In genomic region chr11:101416433-101417100, GRCm38 (mm10) we compare ENCODE assay signal across 8 mouse cellular contexts. TPM values are rescaled to one million over a fixed set of nuclear protein-coding genes. Genes with fewer than 3 reads are reported as not detected.
DNase-seq lines count a peak whose midpoint lies in the region; ATAC-seq and TF ChIP-seq lines count a peak whose summit lies in the region.

No protein-coding gene starts in this region.

- peak overlapping the region; percentile 87 for H3K9ac ChIP-seq in intestine, embryonic 14.5 days (ENCODE audit: low read length)
- H3K9ac ChIP-seq in midbrain, embryonic 13.5 days (replicated peaks), result peak overlapping the region; percentile 90

- no peaks in the 10 kb centered on the region; the same call in 1 of the 2 replicates for H3K36me3 ChIP-seq in spleen, adult 2 months (ENCODE audit: control insufficient read depth, insufficient read depth, low read length)
- peaks cover 21% of the 10 kb centered on the region for H3K36me3 ChIP-seq in intestine, embryonic 14.5 days (ENCODE audit: control insufficient read depth, insufficient read depth, low read length)
- peaks cover 23% of the 10 kb centered on the region for H3K36me3 ChIP-seq in midbrain, embryonic 13.5 days

- H3K27me3 ChIP-seq in spleen, adult 2 months (ENCODE audit: control insufficient read depth, insufficient read depth, low read length), result no peaks in the 10 kb centered on the region
- no peaks in the 10 kb centered on the region for H3K27me3 ChIP-seq in intestine, embryonic 14.5 days (replicated peaks; ENCODE audit: control insufficient read depth, insufficient read depth, low read length)
- H3K27me3 ChIP-seq in midbrain, embryonic 13.5 days, result no peaks in the 10 kb centered on the region

- WGBS in spleen, adult 2 months, result 1% methylated on average over 11 of the region's 11 CpGs
- under 1% methylated on average over 11 of the region's 11 CpGs for WGBS in intestine, embryonic 14.5 days
- WGBS in midbrain, embryonic 13.5 days, result 2% methylated on average over 11 of the region's 11 CpGs

- no peak overlapping the region for H3K27ac ChIP-seq in spleen, adult 2 months (ENCODE audit: insufficient read depth, low read length)
- H3K27ac ChIP-seq in cortical plate, adult 2 months (ENCODE audit: insufficient read depth, low read length), result peak overlapping the region; percentile 17; the same call in 1 of the 2 replicates
- peak overlapping the region; percentile 76 for H3K27ac ChIP-seq in intestine, embryonic 14.5 days (ENCODE audit: low read depth)
- peak overlapping the region; percentile 86 for H3K27ac ChIP-seq in midbrain, embryonic 13.5 days

- TF ChIP-seq POLR2A in spleen, adult 2 months (IDR thresholded peaks at IDR 0.05; ENCODE audit: low read depth, low read length), result no peak
- TF ChIP-seq POLR2A in cortical plate, adult 2 months (IDR thresholded peaks at IDR 0.05; ENCODE audit: extremely low read depth, insufficient read depth, low read length), result no peak

- H3K4me3 ChIP-seq in spleen, adult 2 months (ENCODE audit: extremely low read depth, insufficient read depth, insufficient read length), result peak overlapping the region; percentile 99
- H3K4me3 ChIP-seq in cortical plate, adult 2 months (ENCODE audit: insufficient read depth, low read length), result peak overlapping the region; percentile 76
- H3K4me3 ChIP-seq in intestine, embryonic 14.5 days (ENCODE audit: low read depth, low read length), result peak overlapping the region; percentile 92
- H3K4me3 ChIP-seq in midbrain, embryonic 13.5 days (replicated peaks), result peak overlapping the region; percentile 81

- peak; percentile 40 for ATAC-seq in intestine, embryonic 14.5 days (replicated peaks; ENCODE audit: low FRiP score, low TSS enrichment, low read depth)
- ATAC-seq in midbrain, embryonic 13.5 days, result peak; percentile 69

- DNase-seq in spleen, adult 2 months (ENCODE audit: low read depth in 1 of 2, low spot score in 2 of 2), result no peak
- DNase-seq in spleen, postnatal 36 days (ENCODE audit: low spot score in 2 of 2), result no peak
- no peak for DNase-seq in intestine, embryonic 14.5 days (ENCODE audit: low spot score)
- no peak for DNase-seq in ovary, postnatal 10 days (ENCODE audit: low spot score)
- no peak for DNase-seq in kidney, adult 9 months
- no peak for DNase-seq in right cerebral cortex, postnatal 25 days

- peaks cover 5% of the 10 kb centered on the region; the same call in 1 of the 2 replicates for H3K4me1 ChIP-seq in spleen, adult 2 months (ENCODE audit: control insufficient read depth, insufficient read depth, insufficient read length)
- peaks cover 3% of the 10 kb centered on the region; the same call in 1 of the 2 replicates for H3K4me1 ChIP-seq in cortical plate, adult 2 months (ENCODE audit: control insufficient read depth, insufficient read depth, low read length)
- peaks cover 4% of the 10 kb centered on the region; the same call in 1 of the 2 replicates for H3K4me1 ChIP-seq in intestine, embryonic 14.5 days (replicated peaks; ENCODE audit: control insufficient read depth, insufficient read depth, low read length)
- peaks cover 15% of the 10 kb centered on the region for H3K4me1 ChIP-seq in midbrain, embryonic 13.5 days (replicated peaks)

- TF ChIP-seq CTCF in spleen, adult 2 months (IDR thresholded peaks at IDR 0.05; ENCODE audit: extremely low read depth, insufficient read depth, insufficient read length, insufficient replicate concordance), result no peak
- no peak for TF ChIP-seq CTCF in cortical plate, adult 2 months (IDR thresholded peaks at IDR 0.05; ENCODE audit: extremely low read depth, insufficient read depth, low read length)

- H3K9me3 ChIP-seq in intestine, embryonic 14.5 days (ENCODE audit: control insufficient read depth, low read length), result no peaks in the 10 kb centered on the region
- H3K9me3 ChIP-seq in midbrain, embryonic 13.5 days, result no peaks in the 10 kb centered on the region

- peak overlapping the region; percentile 73 for H3K4me2 ChIP-seq in intestine, embryonic 14.5 days (ENCODE audit: low read length)
- peak overlapping the region; percentile 69 for H3K4me2 ChIP-seq in midbrain, embryonic 13.5 days (replicated peaks)

RNA-seq across cellular contexts. Expression of gene Aarsd1, which starts 0.8 kb away (rescaled TPM):
- 17.3 and 18.3 TPM in 2 replicates for polyA plus RNA-seq in spleen, adult 2 months (2012; rRNA removed)
- polyA plus RNA-seq in cortical plate, adult 2 months (2012; rRNA removed), result 51.3 and 52.7 TPM in 2 replicates
- polyA plus RNA-seq in intestine, embryonic 14.5 days (2014; fragmentation: Nextera tagmentation; extraction: Ambion mirVana), result 78.9 and 80.2 TPM in 2 replicates
- polyA plus RNA-seq in midbrain, embryonic 13.5 days (2015; fragmentation: Nextera tagmentation; extraction: Ambion mirVana), result 94.8 and 101 TPM in 2 replicates

RNA-seq across cellular contexts. Expression of gene Gm27029, which starts 8.0 kb away (rescaled TPM):
- polyA plus RNA-seq in spleen, adult 2 months (2012; rRNA removed), result 0.11 and 0.29 TPM in 2 replicates
- 4.4 and 4.7 TPM in 2 replicates for polyA plus RNA-seq in cortical plate, adult 2 months (2012; rRNA removed)
- polyA plus RNA-seq in intestine, embryonic 14.5 days (2014; fragmentation: Nextera tagmentation; extraction: Ambion mirVana), result 8.6 and 9.6 TPM in 2 replicates
- polyA plus RNA-seq in midbrain, embryonic 13.5 days (2015; fragmentation: Nextera tagmentation; extraction: Ambion mirVana), result 6.6 and 8.5 TPM in 2 replicates

RNA-seq across cellular contexts. Expression of gene Rundc1, which starts 8.3 kb away (rescaled TPM):
- polyA plus RNA-seq in spleen, adult 2 months (2012; rRNA removed), result 14.2 and 18.3 TPM in 2 replicates
- polyA plus RNA-seq in cortical plate, adult 2 months (2012; rRNA removed), result 35.2 and 38.8 TPM in 2 replicates
- 13.5 and 14.5 TPM in 2 replicates for polyA plus RNA-seq in intestine, embryonic 14.5 days (2014; fragmentation: Nextera tagmentation; extraction: Ambion mirVana)
- polyA plus RNA-seq in midbrain, embryonic 13.5 days (2015; fragmentation: Nextera tagmentation; extraction: Ambion mirVana), result 26.2 and 26.4 TPM in 2 replicates

RNA-seq across cellular contexts. Expression of gene Ptges3l, which starts 8.6 kb away (rescaled TPM):
- 1.1 TPM in 2 replicates for polyA plus RNA-seq in spleen, adult 2 months (2012; rRNA removed)
- polyA plus RNA-seq in cortical plate, adult 2 months (2012; rRNA removed), result 7.5 and 7.7 TPM in 2 replicates
- 16.3 and 17.9 TPM in 2 replicates for polyA plus RNA-seq in intestine, embryonic 14.5 days (2014; fragmentation: Nextera tagmentation; extraction: Ambion mirVana)
- polyA plus RNA-seq in midbrain, embryonic 13.5 days (2015; fragmentation: Nextera tagmentation; extraction: Ambion mirVana), result 2.0 and 2.6 TPM in 2 replicates

RNA-seq across cellular contexts. Expression of gene Rpl27, which starts 25.5 kb away (rescaled TPM):
- 430 and 509 TPM in 2 replicates for polyA plus RNA-seq in spleen, adult 2 months (2012; rRNA removed)
- polyA plus RNA-seq in cortical plate, adult 2 months (2012; rRNA removed), result 397 and 424 TPM in 2 replicates
- polyA plus RNA-seq in intestine, embryonic 14.5 days (2014; fragmentation: Nextera tagmentation; extraction: Ambion mirVana), result 412 and 439 TPM in 2 replicates
- polyA plus RNA-seq in midbrain, embryonic 13.5 days (2015; fragmentation: Nextera tagmentation; extraction: Ambion mirVana), result 303 and 310 TPM in 2 replicates
